8 mouse cellular contexts compared by ENCODE assay signal in the genomic region with DNA sequence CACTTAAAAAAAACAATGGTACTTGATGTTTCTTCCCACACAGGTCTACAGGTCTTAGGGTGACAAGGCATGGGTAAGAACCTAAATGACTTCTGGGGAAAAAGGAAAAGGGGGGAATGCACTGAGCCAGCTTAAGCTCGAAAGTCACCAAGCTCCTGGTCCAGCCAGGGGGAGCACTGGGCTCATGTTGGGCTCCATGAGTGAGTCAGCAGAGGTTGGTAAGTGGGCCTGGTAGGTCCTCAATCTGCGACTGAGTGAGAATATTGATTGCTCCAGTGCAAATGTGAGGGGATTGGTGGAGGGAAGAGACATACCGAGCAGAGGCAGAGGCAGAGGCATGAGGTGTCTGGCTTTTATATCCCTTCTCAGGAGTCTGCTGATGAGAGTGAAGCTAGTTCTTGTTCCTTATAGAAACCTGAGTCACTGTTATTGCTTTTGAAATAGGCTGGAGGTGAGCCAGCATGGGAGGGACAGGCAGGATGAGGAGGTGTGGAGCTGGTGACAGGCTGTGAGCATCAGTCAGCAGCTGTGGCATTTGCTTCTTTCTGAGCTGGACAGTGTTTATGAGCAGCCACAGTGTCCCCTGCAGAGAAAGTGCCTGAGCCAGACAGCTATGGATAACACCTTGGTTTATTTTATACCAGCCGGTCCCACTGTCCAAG.
DNase-seq lines count a peak whose midpoint lies in the region; ATAC-seq lines count a peak whose summit lies in the region.

No protein-coding gene starts in this region.

- WGBS in midbrain, embryonic 10.5 days = 70% methylated on average over 4 of the region's 4 CpGs
- WGBS in midbrain, embryonic 11.5 days = 74% methylated on average over 4 of the region's 4 CpGs
- WGBS in large intestine, adult 2 months = 36% methylated on average over 4 of the region's 4 CpGs

- no peak overlapping the region for H3K9ac ChIP-seq in midbrain, embryonic 11.5 days (ENCODE audit: low read length)

- H3K9me3 ChIP-seq in midbrain, embryonic 10.5 days (replicated peaks) = no peaks in the 10 kb centered on the region
- no peaks in the 10 kb centered on the region for H3K9me3 ChIP-seq in midbrain, embryonic 11.5 days (ENCODE audit: control insufficient read depth, low read length)

- peaks cover 6% of the 10 kb centered on the region; the same call in 1 of the 2 replicates for H3K4me1 ChIP-seq in midbrain, embryonic 10.5 days
- no peaks in the 10 kb centered on the region for H3K4me1 ChIP-seq in midbrain, embryonic 11.5 days (ENCODE audit: control insufficient read depth, insufficient read depth, low read length)

- no peak overlapping the region; the same call in 1 of the 2 replicates for H3K27ac ChIP-seq in midbrain, embryonic 10.5 days (replicated peaks)
- no peak overlapping the region for H3K27ac ChIP-seq in midbrain, embryonic 11.5 days (ENCODE audit: low read depth, low read length)

- peak; percentile 88 for ATAC-seq in frontal cortex, adult (ENCODE audit: low TSS enrichment)
- ATAC-seq in midbrain, embryonic 11.5 days (ENCODE audit: low FRiP score) = no peak
- ATAC-seq in monocyte, adult 5-6 weeks (replicated peaks; ENCODE audit: insufficient number of reproducible peaks, low FRiP score, low TSS enrichment, poor library complexity, severe bottlenecking) = no peak

- no peaks in the 10 kb centered on the region for H3K36me3 ChIP-seq in midbrain, embryonic 10.5 days
- H3K36me3 ChIP-seq in midbrain, embryonic 11.5 days (ENCODE audit: control insufficient read depth, insufficient read depth, low read length) = no peaks in the 10 kb centered on the region

- no peak overlapping the region for H3K4me3 ChIP-seq in midbrain, embryonic 10.5 days
- H3K4me3 ChIP-seq in midbrain, embryonic 11.5 days (ENCODE audit: low read depth, low read length) = no peak overlapping the region

- H3K27me3 ChIP-seq in midbrain, embryonic 10.5 days (ENCODE audit: low read depth, poor library complexity, severe bottlenecking) = no peaks in the 10 kb centered on the region
- H3K27me3 ChIP-seq in midbrain, embryonic 11.5 days (ENCODE audit: control insufficient read depth, insufficient read depth, low read length) = no peaks in the 10 kb centered on the region

- no peak for DNase-seq in frontal cortex, postnatal 14 days (ENCODE audit: low spot score in 2 of 2)
- DNase-seq in midbrain, embryonic 10.5 days (ENCODE audit: low spot score) = peak; percentile 15
- no peak for DNase-seq in midbrain, embryonic 11.5 days (ENCODE audit: low spot score, missing footprints)
- DNase-seq in large intestine, adult 2 months (ENCODE audit: low read depth, low spot score) = peak; percentile 73
- DNase-seq in mesoderm, embryonic 11.5 days (ENCODE audit: low read depth, low spot score) = peak; percentile 31
- DNase-seq in ovary, postnatal 14 days (ENCODE audit: low spot score) = no peak

- H3K4me2 ChIP-seq in midbrain, embryonic 11.5 days = no peak overlapping the region

Comparison
In these comparisons a context has a peak if more than half of its experiments do, and no peak if none do; other contexts are left out.
1. DNase-seq: peak in midbrain, embryonic 10.5 days (single experiment), large intestine, adult 2 months (single experiment) and mesoderm, embryonic 11.5 days (single experiment); none in frontal cortex, postnatal 14 days (0 of 2), midbrain, embryonic 11.5 days (single experiment) and ovary, postnatal 14 days (single experiment).